Mouse (Mus musculus) liver, adult 2 months (tissue): Measurements from ENCODE around the gene Mylk. TPM values are rescaled to one million over a fixed set of nuclear protein-coding genes. Genes with fewer than 3 reads are reported as not detected.
"Not testable (repeated sequence)": the region's sequence is repeated elsewhere in the genome, so short reads cannot be mapped to it uniquely, and the experiment has no call there.

ENCODE experiments used
- DNase-seq: peaks from one replicate; pipeline ENCODE4 v3.0.0-alpha.2; 2011; ENCODE audit warnings: low read depth, low spot score; ENCODE audit errors: extremely low read depth
- H3K27ac ChIP-seq: fragments of 200-500 bp; replicated peaks from 2 replicates; pipeline ENCODE4 v1.5.1; 2012; ENCODE audit warnings: low read depth, mild to moderate bottlenecking, control low read depth, inconsistent platforms, low read length; ENCODE audit not compliant: insufficient read depth
- H3K27me3 ChIP-seq: fragments of 200-500 bp; 2 replicates; pipeline ENCODE4 v1.6.1; 2012; ENCODE audit warnings: mild to moderate bottlenecking, moderate library complexity, low read length, inconsistent platforms; ENCODE audit not compliant: control insufficient read depth, insufficient read depth
- H3K36me3 ChIP-seq: fragments of 200-500 bp; 2 replicates; pipeline ENCODE4 v1.6.1; 2012; ENCODE audit warnings: low read length, inconsistent platforms; ENCODE audit not compliant: control insufficient read depth, insufficient read depth
- H3K4me1 ChIP-seq: fragments of 200-500 bp; 2 replicates; pipeline ENCODE4 v1.6.1; 2011; ENCODE audit warnings: low read length; ENCODE audit not compliant: control insufficient read depth, insufficient read depth
- H3K4me3 ChIP-seq: fragments of 200-500 bp; 2 replicates; pipeline ENCODE4 v1.5.1; 2011; ENCODE audit warnings: low read depth, mild to moderate bottlenecking, control low read depth, low read length, moderate library complexity; ENCODE audit not compliant: insufficient read depth
- H3K79me2 ChIP-seq: fragments of 200-500 bp; 2 replicates; pipeline ENCODE4 v1.6.1; 2012; ENCODE audit warnings: inconsistent platforms, mild to moderate bottlenecking, low read length, moderate library complexity; ENCODE audit not compliant: control insufficient read depth, insufficient read depth
- H3K9ac ChIP-seq: fragments of 200-500 bp; 2 replicates; pipeline ENCODE4 v1.6.1; 2012; ENCODE audit warnings: low read depth, mild to moderate bottlenecking, control low read depth, inconsistent platforms, low read length
- CTCF ChIP-seq: fragments of 200-500 bp; IDR thresholded peaks from 2 replicates; pipeline ENCODE4 v1.5.1; 2011; ENCODE audit warnings: low read depth, low read length, control low read depth
- POLR2A ChIP-seq: fragments of 200-500 bp; IDR thresholded peaks from 2 replicates; pipeline ENCODE4 v1.6.1; 2011; ENCODE audit warnings: low read length, control low read depth; ENCODE audit not compliant: insufficient read depth; ENCODE audit errors: extremely low read depth
- WGBS: fragments of 180-500 bp; shearing (Covaris S2); methylation state at CpG from one replicate; pipeline ENCODE4 v1.1.7; 2018; 5-methylcytosine and 5-hydroxymethylcytosine counted together
- polyA plus RNA-seq: library from polyadenylated mRNA; depleted of rRNA; stranded (reverse); fragments of >200 nt; gene quantifications from 2 replicates; pipeline ENCODE4 v1.2.3, GENCODE M21; 2012; rRNA removed
- total RNA-seq: library from RNA; depleted of rRNA; stranded (reverse); fragments of >200 nt; gene quantifications from 2 replicates; pipeline ENCODE4 v1.2.3, GENCODE M21; 2014; rRNA removed

Gene Mylk
- 26.3 and 33.0 TPM in 2 replicates for total RNA-seq
- polyA plus RNA-seq = 34.4 and 37.7 TPM in 2 replicates

DNA sequence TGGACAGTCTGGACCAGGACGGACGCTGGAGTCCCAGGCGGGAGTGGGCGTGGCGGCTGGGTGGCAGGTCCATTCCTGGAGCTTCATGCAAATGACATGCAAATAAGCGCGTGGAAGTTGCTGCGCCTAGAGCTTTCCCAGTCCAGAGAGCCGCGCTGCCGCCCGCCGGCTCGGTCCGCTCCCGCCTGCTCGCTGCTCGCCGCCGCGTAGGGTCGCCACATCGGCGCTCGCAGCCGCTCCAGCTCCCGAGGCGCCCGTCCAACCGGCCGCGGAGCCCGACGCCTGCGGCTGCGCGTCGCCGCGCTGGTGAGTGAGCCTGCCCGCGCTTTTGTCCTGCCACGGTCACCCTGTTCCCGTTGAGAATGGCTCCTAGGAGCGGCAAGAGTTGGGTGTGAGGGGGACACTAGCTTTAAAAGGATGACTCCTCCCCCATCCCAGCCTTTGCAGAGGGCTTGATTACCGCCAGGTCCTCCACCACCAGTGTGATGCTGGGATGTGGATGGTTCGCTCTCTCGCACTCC is at the start of gene Mylk:
Gene Mylk (plus strand): TSS at position 146 of the 521 bp plus-strand sequence.
- Histone ChIP-seq H3K4me1 (peaks cover 29% of the 10 kb centered on the region), H3K4me3 (peak within 1 kb of the TSS; percentile 63), H3K36me3 (no peaks in the 10 kb centered on the region), H3K9ac (peak within 1 kb of the TSS; percentile 85), H3K27me3 (no peaks in the 10 kb centered on the region), H3K79me2 (no peaks in the 10 kb centered on the region), H3K27ac (peak within 1 kb of the TSS; percentile 35)
- DNase-seq = peak; percentile 87
- WGBS = under 1% methylated on average over 48 of the region's 48 CpGs
- TF ChIP-seq CTCF (0 out of 2 replicates have a peak, but pooled peaks have one; percentile 19), POLR2A (peak; percentile 97)

DNA sequence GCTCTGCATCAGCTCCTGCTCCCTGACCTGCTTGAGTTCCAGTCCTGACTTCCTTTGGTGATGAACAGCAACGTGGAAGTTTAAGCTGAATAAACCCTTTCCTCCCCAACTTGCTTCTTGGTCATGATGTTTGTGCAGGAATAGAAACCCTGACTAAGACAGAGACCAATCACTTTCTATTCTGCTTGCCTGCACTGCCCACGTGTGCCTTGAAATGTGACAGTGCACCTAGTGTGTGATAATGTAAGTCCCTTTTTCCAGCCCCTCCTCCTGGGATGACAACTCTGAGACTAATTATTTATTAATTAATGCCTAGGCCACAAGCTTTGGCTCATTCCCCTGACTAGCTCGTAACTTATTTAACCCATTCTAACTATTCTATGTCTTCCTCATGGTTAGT is 46.3 kb upstream of the Mylk start:
- H3K27ac ChIP-seq, H3K4me1 ChIP-seq, H3K27me3 ChIP-seq, H3K36me3 ChIP-seq, H3K79me2 ChIP-seq, DNase-seq, H3K9ac ChIP-seq, H3K4me3 ChIP-seq: not testable (repeated sequence)
- WGBS = 76% methylated on average over 3 of the region's 3 CpGs

- Histone ChIP-seq H3K4me1 (no peaks in the 10 kb centered on the region), H3K27me3 (no peaks in the 10 kb centered on the region), H3K9ac (no peak overlapping the region), H3K27ac (no peak overlapping the region), H3K4me3 (no peak overlapping the region), H3K36me3 (peaks cover 1% of the 10 kb centered on the region; the same call in 1 of the 2 replicates), H3K79me2 (no peaks in the 10 kb centered on the region)
- DNase-seq = peak; percentile 71
- TF ChIP-seq CTCF (peak; percentile 64), POLR2A (no peak)
- 18% methylated on average over 7 of the region's 7 CpGs for WGBS
Measured at GRCm38 (mm10) chr16:34700165-34700827, 44.7 kb upstream of the Mylk start.

DNA sequence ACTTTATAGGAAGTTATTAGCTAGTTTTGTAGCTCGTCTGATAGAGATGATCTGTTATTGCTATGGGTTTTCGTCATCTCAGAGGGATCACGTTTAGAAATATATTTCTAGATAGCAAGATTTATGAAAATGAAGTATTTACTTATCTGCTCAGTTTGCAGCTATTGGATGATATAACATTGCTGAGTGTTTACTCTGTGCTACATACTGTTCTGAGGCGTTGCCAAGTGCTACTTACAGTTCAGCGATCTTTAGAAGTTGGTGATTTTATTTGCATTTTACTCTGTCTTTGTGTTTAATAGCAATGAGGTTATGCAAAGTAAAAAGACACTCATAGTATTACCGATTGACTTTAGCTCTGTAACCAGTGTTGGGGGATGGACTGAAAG is 44.2 kb upstream of the Mylk start:
- H3K27ac ChIP-seq = no peak overlapping the region
- TF ChIP-seq CTCF = no peak
- TF ChIP-seq POLR2A = no peak
- no peaks in the 10 kb centered on the region for H3K79me2 ChIP-seq
- H3K27me3 ChIP-seq = no peaks in the 10 kb centered on the region
- no peaks in the 10 kb centered on the region for H3K4me1 ChIP-seq
- H3K4me3 ChIP-seq = no peak overlapping the region
- no peak for DNase-seq
- 83% methylated on average over 6 of the region's 6 CpGs for WGBS
- H3K36me3 ChIP-seq = peaks cover 1% of the 10 kb centered on the region; the same call in 1 of the 2 replicates
- no peak overlapping the region for H3K9ac ChIP-seq

- WGBS = 81% methylated on average over 2 of the region's 2 CpGs
Measured at GRCm38 (mm10) chr16:34706019-34706418, 39.0 kb upstream of the Mylk start.

GRCm38 (mm10) chr16:34706487-34706946 is 38.5 kb upstream of the Mylk start:
- no peak for TF ChIP-seq CTCF
- TF ChIP-seq POLR2A = no peak
- Histone ChIP-seq H3K27me3 (no peaks in the 10 kb centered on the region), H3K9ac (no peak overlapping the region), H3K27ac (peak overlapping the region; percentile 4; the same call in 1 of the 2 replicates), H3K36me3 (0 out of 2 replicates have a peak, but pooled peaks cover 3% of the 10 kb centered on the region), H3K4me1 (no peaks in the 10 kb centered on the region), H3K79me2 (no peaks in the 10 kb centered on the region), H3K4me3 (no peak overlapping the region)
- 89% methylated on average over 7 of the region's 7 CpGs for WGBS
- DNase-seq = peak; percentile 23

More at GRCm38 (mm10) chr16:34706019-34706418, 39.0 kb upstream of the Mylk start:
- Histone ChIP-seq H3K9ac (no peak overlapping the region), H3K4me1 (no peaks in the 10 kb centered on the region), H3K4me3 (no peak overlapping the region), H3K36me3 (0 out of 2 replicates have a peak, but pooled peaks cover 3% of the 10 kb centered on the region), H3K79me2 (no peaks in the 10 kb centered on the region), H3K27me3 (no peaks in the 10 kb centered on the region), H3K27ac (peak overlapping the region; percentile 4; the same call in 1 of the 2 replicates)
- DNase-seq = peak; percentile 15
- TF ChIP-seq CTCF = no peak
- no peak for TF ChIP-seq POLR2A
